Mouse (Mus musculus) bone marrow, adult 2 months (tissue): ENCODE measurements around the gene Lrp2.

Experiments used
- CTCF ChIP-seq: fragments of 200-500 bp; IDR thresholded peaks from 2 replicates; pipeline ENCODE4 v1.5.1; 2011; ENCODE audit warnings: low read length, control low read depth; ENCODE audit not compliant: control insufficient read depth, insufficient read depth
- POLR2A ChIP-seq: fragments of 200-500 bp; IDR thresholded peaks from 2 replicates; pipeline ENCODE4 v1.6.1; 2011; ENCODE audit warnings: low read depth, mild to moderate bottlenecking, control low read depth, low read length, borderline replicate concordance; ENCODE audit not compliant: control insufficient read depth

GRCm38 (mm10) chr2:69386118-69386871 lies 199.6 kb downstream of the Lrp2 start:
- no peak for TF ChIP-seq CTCF
- no peak for TF ChIP-seq POLR2A
